Mouse (Mus musculus) layer of hippocampus, adult 2 months (tissue): ENCODE measurements at regions not wholly inside any gene's neighbourhood (a gene's known extent, or its start where the extent isn't known, plus 50 kb on each side); places are given as distances from the start of the nearest gene placed in this dataset.
A peak's percentile ranks its signal among the peaks of the same experiment; 100 is the strongest.

Experiments
- DNase-seq, 2 experiments: peaks; one replicate each; pipeline ENCODE4 v3.0.0; 2022; ENCODE audit warnings: low spot score in 2 of 2
- H3K27ac ChIP-seq: fragments of 200-600 bp; 2 replicates; pipeline ENCODE4 v1.8.1; 2022
- H3K4me3 ChIP-seq: fragments of 200-600 bp; 2 replicates; pipeline ENCODE4 v1.8.1; 2022; ENCODE audit warnings: mild to moderate bottlenecking
- CTCF ChIP-seq: fragments of 200-600 bp; conservative IDR thresholded peaks from 2 replicates; pipeline ENCODE4 v1.8.1; 2022; ENCODE audit warnings: antibody characterized with exemption, mild to moderate bottlenecking, moderate library complexity

GRCm38 (mm10) chr13:78717686-78718431, 518.3 kb upstream of the Nr2f1 start:
- H3K4me3 ChIP-seq = no peak overlapping the region
- no peak for DNase-seq
- TF ChIP-seq CTCF = no peak
- no peak overlapping the region for H3K27ac ChIP-seq

DNA sequence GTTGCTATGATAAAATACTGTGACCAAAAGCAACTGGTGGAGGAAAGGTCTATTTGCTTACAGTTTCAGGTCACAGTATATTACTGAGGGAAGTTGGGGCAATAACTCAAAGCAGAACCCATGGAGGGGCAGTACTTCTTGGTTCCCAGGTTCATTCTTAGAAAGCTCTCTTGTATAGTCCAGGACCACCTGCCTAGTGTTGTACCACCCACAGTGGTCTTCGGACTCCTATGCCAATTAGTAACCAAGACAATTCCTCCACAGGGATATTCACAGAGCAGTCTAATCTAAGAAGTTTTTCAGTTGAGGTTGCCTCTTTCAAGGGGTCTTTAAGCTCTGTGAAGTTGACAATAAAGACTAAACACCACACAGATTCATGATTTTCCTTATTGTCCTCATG, 517.6 kb upstream of the Nr2f1 start:
- Histone ChIP-seq H3K27ac (no peak overlapping the region), H3K4me3 (no peak overlapping the region)
- no peak for TF ChIP-seq CTCF
- no peak for DNase-seq

- H3K4me3 ChIP-seq = no peak overlapping the region
- no peak for TF ChIP-seq CTCF
- no peak for DNase-seq
These were observed 505.1 kb upstream of the Nr2f1 start for GRCm38 (mm10) chr13:78704693-78705092.

GRCm38 (mm10) chr13:78697814-78698519, 498.4 kb upstream of the Nr2f1 start:
- no peak overlapping the region for H3K4me3 ChIP-seq
- no peak for TF ChIP-seq CTCF
- peak overlapping the region; percentile 74 for H3K27ac ChIP-seq
- peak; percentile 10 to 15 for DNase-seq

More at GRCm38 (mm10) chr13:78704693-78705092, 505.1 kb upstream of the Nr2f1 start:
- H3K27ac ChIP-seq = no peak overlapping the region

DNA sequence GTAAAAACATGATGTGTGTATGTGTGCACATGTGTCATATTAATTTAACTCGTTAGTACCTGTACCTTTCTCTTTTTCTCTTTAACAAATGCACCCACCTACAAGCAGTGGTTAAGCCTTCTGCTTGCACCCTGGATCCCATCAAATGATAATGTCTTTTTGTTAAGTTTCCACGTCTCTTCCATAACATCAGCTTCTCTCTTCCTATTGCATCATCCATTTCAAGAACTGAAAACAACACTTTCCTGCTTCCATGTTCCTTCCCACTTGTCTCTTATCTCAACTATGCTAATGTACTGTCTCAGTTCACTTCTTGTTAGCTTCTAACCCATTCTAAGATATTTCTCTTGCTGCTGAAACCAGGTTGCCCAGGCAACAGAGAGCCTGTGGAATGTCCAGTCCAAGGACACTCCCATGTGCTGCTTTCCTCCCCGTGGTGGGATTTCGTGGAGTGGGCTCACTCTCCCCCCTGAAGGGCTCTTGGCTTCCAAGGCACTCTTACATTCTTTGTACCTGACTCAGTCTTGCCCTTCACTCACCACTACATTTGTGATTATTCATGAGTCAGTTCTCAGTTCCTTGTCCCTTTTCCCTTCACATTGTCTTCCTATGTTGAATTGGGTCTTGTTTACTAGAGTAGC, 479.8 kb upstream of the Nr2f1 start:
- Histone ChIP-seq H3K4me3 (no peak overlapping the region), H3K27ac (no peak overlapping the region)
- no peak for TF ChIP-seq CTCF
- DNase-seq = no peak

- DNase-seq = no peak
- TF ChIP-seq CTCF = no peak
- Histone ChIP-seq H3K27ac (no peak overlapping the region), H3K4me3 (no peak overlapping the region)
These were observed 478.7 kb upstream of the Nr2f1 start for GRCm38 (mm10) chr13:78678241-78678640.

DNA sequence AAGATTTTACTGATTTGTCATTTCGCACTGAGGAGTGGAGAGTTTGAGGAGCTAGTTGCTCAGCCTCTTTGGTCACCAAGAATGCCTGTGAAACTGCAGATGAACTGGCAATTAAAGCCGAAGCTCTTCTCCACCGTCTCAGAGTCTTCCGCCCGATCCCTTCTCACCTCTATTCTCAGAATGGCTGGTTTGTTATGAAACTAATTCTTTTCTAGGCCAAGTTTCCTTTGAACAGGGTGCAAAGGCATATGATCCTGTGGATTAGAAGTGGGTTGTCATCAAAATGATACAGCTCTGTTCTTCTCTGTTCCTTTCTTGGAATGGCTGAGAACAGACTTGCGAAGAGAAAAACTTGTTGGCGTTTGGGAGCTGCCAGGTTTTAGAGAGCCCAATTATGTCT, 458.7 kb upstream of the Nr2f1 start:
- DNase-seq = no peak

DNA sequence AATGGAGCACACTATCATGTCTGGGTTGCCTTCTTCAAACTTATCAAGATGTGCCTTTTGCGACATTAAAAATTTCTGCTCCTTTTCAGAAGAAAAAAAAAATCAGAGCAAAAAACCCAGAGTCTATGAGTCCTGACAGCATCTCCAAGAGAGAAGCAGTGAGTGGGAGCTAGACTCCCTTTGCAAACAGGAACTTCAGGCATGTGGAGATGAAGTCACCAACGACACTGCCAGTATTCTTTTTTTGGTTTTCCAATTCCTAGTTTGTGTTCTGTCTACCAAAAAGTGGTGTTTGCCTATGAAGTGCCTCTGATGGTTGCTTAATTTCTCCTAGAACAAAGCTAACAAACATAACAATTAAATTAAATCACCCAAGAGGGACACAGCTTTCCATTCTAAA, 457.2 kb upstream of the Nr2f1 start:
- Histone ChIP-seq H3K27ac (no peak overlapping the region), H3K4me3 (no peak overlapping the region)
- TF ChIP-seq CTCF = no peak
- no peak for DNase-seq

More for the DNA sequence above, 458.7 kb upstream of the Nr2f1 start:
- Histone ChIP-seq H3K4me3 (no peak overlapping the region), H3K27ac (no peak overlapping the region)
- no peak for TF ChIP-seq CTCF

DNA sequence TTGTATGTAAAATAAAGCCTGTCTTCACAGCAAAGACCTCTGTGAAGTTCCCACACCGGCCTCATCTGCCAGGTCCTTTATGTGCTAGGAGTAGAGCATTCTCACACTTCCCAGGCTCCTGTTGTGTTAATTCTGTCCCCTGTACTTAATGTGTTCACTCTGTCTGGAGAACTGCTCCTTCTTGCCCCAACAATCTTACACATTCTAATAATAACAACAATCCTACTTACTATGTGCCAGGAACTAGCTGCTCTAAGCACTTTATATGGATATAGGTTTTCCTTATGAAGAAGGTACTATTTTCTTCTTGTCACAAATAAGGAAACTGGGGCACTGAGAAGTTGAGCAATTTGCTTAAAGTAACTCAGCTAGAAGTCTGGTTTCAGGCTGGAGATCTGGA, 456.6 kb upstream of the Nr2f1 start:
- no peak for TF ChIP-seq CTCF
- DNase-seq = no peak
- no peak overlapping the region for H3K4me3 ChIP-seq
- no peak overlapping the region for H3K27ac ChIP-seq

GRCm38 (mm10) chr13:78650824-78651223, 451.3 kb upstream of the Nr2f1 start:
- Histone ChIP-seq H3K4me3 (no peak overlapping the region), H3K27ac (no peak overlapping the region)
- no peak for TF ChIP-seq CTCF
- no peak for DNase-seq

GRCm38 (mm10) chr13:78644556-78644955, 445.0 kb upstream of the Nr2f1 start:
- no peak for TF ChIP-seq CTCF
- Histone ChIP-seq H3K4me3 (no peak overlapping the region), H3K27ac (peak overlapping the region; percentile 24)
- DNase-seq = no peak

- no peak for DNase-seq
- 0 out of 2 replicates have a peak overlapping the region, but pooled peaks have one; percentile 2 for H3K27ac ChIP-seq
- H3K4me3 ChIP-seq = no peak overlapping the region
- TF ChIP-seq CTCF = no peak
These were observed 443.5 kb upstream of the Nr2f1 start for GRCm38 (mm10) chr13:78643023-78643422.

DNA sequence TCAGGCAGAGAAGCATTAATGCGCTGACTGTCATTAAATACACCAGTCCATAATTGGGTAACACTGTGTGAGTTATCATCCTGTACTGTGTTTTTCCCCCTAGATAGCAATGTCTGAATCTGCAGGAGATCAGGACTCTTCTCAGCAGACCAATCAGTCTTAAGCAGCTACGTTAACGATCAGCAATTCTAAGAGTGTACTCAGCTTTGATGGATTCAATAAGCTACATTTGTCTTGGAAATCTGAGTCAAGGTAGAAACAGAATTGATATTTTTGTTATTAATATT, 442.8 kb upstream of the Nr2f1 start:
- H3K4me3 ChIP-seq = no peak overlapping the region
- no peak for DNase-seq
- no peak overlapping the region for H3K27ac ChIP-seq
- TF ChIP-seq CTCF = no peak
